Comparison of ENCODE assay signal across 12 mouse cellular contexts in genomic region chr9:119517467-119517866, GRCm38 (mm10).
DNase-seq lines count a peak whose midpoint lies in the region; ATAC-seq lines count a peak whose summit lies in the region.
"Had no signal": no experiment of that assay in that cellular context is flagged by ENCODE, and none has a peak within 500 bp of the region (broad histone marks: within the 10 kb centered on the region; RNA-seq: fewer than 3 reads in every experiment).

No protein-coding gene starts in this region.

- no peak for DNase-seq in heart, adult 8-10 months (ENCODE audit: low spot score)
- DNase-seq in lung, postnatal 4 days = no peak
- no peak for DNase-seq in embryonic facial prominence, embryonic 14.5 days (ENCODE audit: low spot score)
- DNase-seq in adrenal gland, postnatal 25 days = no peak
- no peak for DNase-seq in right cerebral cortex, adult 18-20 months
- DNase-seq: adrenal gland, adult 2 months; kidney, adult 11 months had no signal

- WGBS in heart, embryonic 12.5 days = 42% methylated on average over 20 of the region's 20 CpGs
- WGBS in lung, embryonic 15.5 days = 24% methylated on average over 20 of the region's 20 CpGs
- WGBS in embryonic facial prominence, embryonic 14.5 days = 26% methylated on average over 15 of the region's 20 CpGs
- WGBS in intestine, embryonic 16.5 days = 29% methylated on average over 20 of the region's 20 CpGs

- ATAC-seq in heart, embryonic 12.5 days (ENCODE audit: insufficient number of reproducible peaks, low FRiP score) = no peak
- ATAC-seq in lung, embryonic 15.5 days (ENCODE audit: borderline replicate concordance, extremely low read depth, low FRiP score, low TSS enrichment) = no peak
- ATAC-seq in embryonic facial prominence, embryonic 14.5 days (ENCODE audit: low read depth) = no peak
- no peak for ATAC-seq in intestine, embryonic 16.5 days
- ATAC-seq: liver, embryonic 12.5 days had no signal

- no peaks in the 10 kb centered on the region for H3K9me3 ChIP-seq in heart, embryonic 12.5 days (replicated peaks)
- no peaks in the 10 kb centered on the region for H3K9me3 ChIP-seq in lung, embryonic 15.5 days
- H3K9me3 ChIP-seq in embryonic facial prominence, embryonic 14.5 days (ENCODE audit: control insufficient read depth, low read length) = no peaks in the 10 kb centered on the region
- no peaks in the 10 kb centered on the region for H3K9me3 ChIP-seq in intestine, embryonic 16.5 days (ENCODE audit: control insufficient read depth, low read length)
- H3K9me3 ChIP-seq: liver, embryonic 12.5 days had no signal

- H3K4me1 ChIP-seq in heart, embryonic 12.5 days (replicated peaks) = peaks cover 38% of the 10 kb centered on the region
- peaks cover 16% of the 10 kb centered on the region for H3K4me1 ChIP-seq in lung, embryonic 15.5 days
- H3K4me1 ChIP-seq in embryonic facial prominence, embryonic 14.5 days (ENCODE audit: control insufficient read depth, insufficient read depth, low read length) = no peaks in the 10 kb centered on the region; the same call in 1 of the 2 replicates
- H3K4me1 ChIP-seq in intestine, embryonic 16.5 days (ENCODE audit: control insufficient read depth, insufficient read depth, low read length) = 0 out of 2 replicates have a peak, but pooled peaks cover 8% of the 10 kb centered on the region
- H3K4me1 ChIP-seq: liver, embryonic 12.5 days had no signal

- peaks cover 38% of the 10 kb centered on the region for H3K36me3 ChIP-seq in heart, embryonic 12.5 days
- no peaks in the 10 kb centered on the region for H3K36me3 ChIP-seq in lung, embryonic 15.5 days
- no peaks in the 10 kb centered on the region for H3K36me3 ChIP-seq in embryonic facial prominence, embryonic 14.5 days (ENCODE audit: control insufficient read depth, insufficient read depth, low read length)
- H3K36me3 ChIP-seq in intestine, embryonic 16.5 days (ENCODE audit: control insufficient read depth, insufficient read depth, low read length) = no peaks in the 10 kb centered on the region
- H3K36me3 ChIP-seq: liver, embryonic 12.5 days had no signal

- peak overlapping the region; percentile 27; the same call in 1 of the 2 replicates for H3K4me2 ChIP-seq in heart, embryonic 12.5 days
- H3K4me2 ChIP-seq in lung, embryonic 15.5 days = peak overlapping the region; percentile 8; the same call in 1 of the 2 replicates
- peak overlapping the region; percentile 30 for H3K4me2 ChIP-seq in embryonic facial prominence, embryonic 14.5 days (ENCODE audit: low read depth, low read length)
- H3K4me2 ChIP-seq in intestine, embryonic 16.5 days (ENCODE audit: low read depth, low read length) = 0 out of 2 replicates have a peak overlapping the region, but pooled peaks have one; percentile 27
- H3K4me2 ChIP-seq: liver, embryonic 12.5 days had no signal

- H3K27ac ChIP-seq in heart, embryonic 12.5 days (ENCODE audit: poor library complexity, severe bottlenecking) = peak overlapping the region; percentile 55
- H3K27ac ChIP-seq in lung, embryonic 15.5 days = no peak overlapping the region
- no peak overlapping the region for H3K27ac ChIP-seq in embryonic facial prominence, embryonic 14.5 days (replicated peaks; ENCODE audit: low read depth, low read length)
- no peak overlapping the region for H3K27ac ChIP-seq in intestine, embryonic 16.5 days (ENCODE audit: low read length)
- H3K27ac ChIP-seq: liver, embryonic 12.5 days had no signal

- H3K4me3 ChIP-seq in heart, embryonic 12.5 days = no peak overlapping the region
- no peak overlapping the region for H3K4me3 ChIP-seq in lung, embryonic 15.5 days
- no peak overlapping the region for H3K4me3 ChIP-seq in embryonic facial prominence, embryonic 14.5 days (ENCODE audit: low read depth, low read length)
- H3K4me3 ChIP-seq in intestine, embryonic 16.5 days (ENCODE audit: low read length) = no peak overlapping the region
- H3K4me3 ChIP-seq: liver, embryonic 12.5 days; myocyte had no signal

- no peak overlapping the region for H3K9ac ChIP-seq in heart, embryonic 12.5 days
- no peak overlapping the region for H3K9ac ChIP-seq in lung, embryonic 15.5 days
- H3K9ac ChIP-seq in embryonic facial prominence, embryonic 14.5 days (ENCODE audit: low read depth, low read length) = no peak overlapping the region
- no peak overlapping the region for H3K9ac ChIP-seq in intestine, embryonic 16.5 days (ENCODE audit: low read depth, low read length)
- H3K9ac ChIP-seq: liver, embryonic 12.5 days had no signal

- H3K27me3 ChIP-seq in heart, embryonic 12.5 days (replicated peaks) = peaks cover 17% of the 10 kb centered on the region
- no peaks in the 10 kb centered on the region for H3K27me3 ChIP-seq in lung, embryonic 15.5 days
- H3K27me3 ChIP-seq in embryonic facial prominence, embryonic 14.5 days (replicated peaks; ENCODE audit: control insufficient read depth, insufficient read depth, low read length) = no peaks in the 10 kb centered on the region
- 0 out of 2 replicates have a peak, but pooled peaks cover 3% of the 10 kb centered on the region for H3K27me3 ChIP-seq in intestine, embryonic 16.5 days (replicated peaks; ENCODE audit: control insufficient read depth, insufficient read depth, low read length)
